Mouse (Mus musculus) neural tube, embryonic 12.5 days (tissue): Measurements from ENCODE around the gene Cradd. TPM values are rescaled to one million over a fixed set of nuclear protein-coding genes. Genes with fewer than 3 reads are reported as not detected.
A peak's percentile ranks its signal among the peaks of the same experiment; 100 is the strongest.

Experiments used
- ATAC-seq: fragments of 200-750 bp; cut with Nextera tagmentation; 2 replicates; pipeline ENCODE4 v1.8.0; 2017; ENCODE audit warnings: low read depth, mild to moderate bottlenecking, moderate TSS enrichment, moderate library complexity; ENCODE audit not compliant: low FRiP score
- H3K27ac ChIP-seq: fragments of 300-500 bp; sonication (generic); 2 replicates; pipeline ENCODE4 v1.5.1; 2016
- H3K27me3 ChIP-seq: fragments of 300-500 bp; sonication (generic); replicated peaks from 2 replicates; pipeline ENCODE4 v1.6.1; 2016; ENCODE audit warnings: mild to moderate bottlenecking
- H3K36me3 ChIP-seq: fragments of 300-500 bp; sonication (generic); 2 replicates; pipeline ENCODE4 v1.6.1; 2016; ENCODE audit warnings: mild to moderate bottlenecking
- H3K4me1 ChIP-seq: fragments of 300-500 bp; sonication (generic); 2 replicates; pipeline ENCODE4 v1.6.1; 2016
- H3K4me2 ChIP-seq: fragments of 300-500 bp; sonication (generic); replicated peaks from 2 replicates; pipeline ENCODE4 v1.6.1; 2016; ENCODE audit warnings: mild to moderate bottlenecking
- H3K4me3 ChIP-seq: fragments of 300-500 bp; sonication (generic); 2 replicates; pipeline ENCODE4 v1.5.1; 2016
- H3K9ac ChIP-seq: fragments of 300-500 bp; sonication (generic); 2 replicates; pipeline ENCODE4 v1.6.1; 2016; ENCODE audit warnings: mild to moderate bottlenecking
- H3K9me3 ChIP-seq: fragments of 300-500 bp; sonication (generic); 2 replicates; pipeline ENCODE4 v1.6.1; 2016; ENCODE audit warnings: mild to moderate bottlenecking
- WGBS: fragments of 180-500 bp; shearing (Covaris S2); methylation state at CpG from one replicate; pipeline ENCODE4 v1.1.7; 2016; 5-methylcytosine and 5-hydroxymethylcytosine counted together
- polyA plus RNA-seq: library from polyadenylated mRNA; unstranded; fragments of >200 nt; fragmentation: Nextera tagmentation; extraction: Ambion mirVana; gene quantifications from 2 replicates; pipeline ENCODE4 v1.2.1, GENCODE M21; 2016

Gene Cradd
- polyA plus RNA-seq, 1 experiment from 2014 or later = 14.4 TPM

DNA sequence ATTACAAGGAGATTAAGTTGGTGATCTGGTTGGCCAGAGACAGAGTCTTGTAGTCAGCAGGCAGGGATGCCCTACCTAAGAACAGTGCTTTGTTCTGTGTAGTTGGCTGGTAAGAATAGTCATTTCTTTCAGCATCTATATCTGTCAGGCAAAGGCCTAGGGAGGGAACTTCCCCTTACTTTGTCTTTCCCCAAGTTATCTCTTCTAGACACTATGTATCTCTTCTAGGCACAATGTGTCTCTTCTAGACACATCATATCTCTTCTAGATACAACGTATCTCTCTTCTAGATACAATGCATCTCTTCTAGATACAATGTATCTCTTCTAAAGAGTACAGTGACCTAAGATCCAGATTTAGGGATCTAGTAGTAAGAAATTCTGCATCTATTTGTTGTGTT lies 169.3 kb downstream of the Cradd start:
- H3K4me2 ChIP-seq = no peak overlapping the region
- no peak for ATAC-seq
- H3K4me1 ChIP-seq = no peaks in the 10 kb centered on the region
- H3K36me3 ChIP-seq = no peaks in the 10 kb centered on the region
- no peak overlapping the region for H3K9ac ChIP-seq
- 84% methylated on average over 1 of the region's 1 CpGs for WGBS
- H3K27ac ChIP-seq = no peak overlapping the region
- no peaks in the 10 kb centered on the region for H3K27me3 ChIP-seq
- no peaks in the 10 kb centered on the region for H3K9me3 ChIP-seq
- H3K4me3 ChIP-seq = no peak overlapping the region

DNA sequence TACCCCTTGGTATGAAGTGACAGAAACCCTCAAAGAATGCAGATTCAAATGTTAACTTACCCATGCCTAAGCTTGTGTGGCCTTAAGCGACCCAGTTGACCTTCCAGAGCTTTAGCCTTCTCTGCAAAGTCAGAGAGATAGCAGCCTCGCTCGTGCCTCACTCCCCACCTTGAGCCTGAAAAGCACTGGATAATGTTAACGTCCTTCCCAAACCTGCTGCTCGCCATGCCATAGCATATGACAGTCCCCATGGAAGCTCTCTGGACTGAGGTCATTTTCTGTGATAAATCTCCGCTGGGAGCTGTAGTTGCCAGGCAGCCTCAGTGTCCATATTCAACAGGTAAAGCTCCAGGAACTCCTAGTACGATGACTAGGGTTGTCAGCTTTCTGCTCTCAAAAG lies 170.7 kb downstream of the Cradd start:
- no peak for ATAC-seq
- H3K4me1 ChIP-seq = no peaks in the 10 kb centered on the region
- no peak overlapping the region for H3K27ac ChIP-seq
- no peaks in the 10 kb centered on the region for H3K36me3 ChIP-seq
- no peak overlapping the region for H3K4me3 ChIP-seq
- no peak overlapping the region for H3K9ac ChIP-seq
- H3K27me3 ChIP-seq = no peaks in the 10 kb centered on the region
- WGBS = 80% methylated on average over 7 of the region's 7 CpGs
- H3K9me3 ChIP-seq = no peaks in the 10 kb centered on the region
- H3K4me2 ChIP-seq = no peak overlapping the region

DNA sequence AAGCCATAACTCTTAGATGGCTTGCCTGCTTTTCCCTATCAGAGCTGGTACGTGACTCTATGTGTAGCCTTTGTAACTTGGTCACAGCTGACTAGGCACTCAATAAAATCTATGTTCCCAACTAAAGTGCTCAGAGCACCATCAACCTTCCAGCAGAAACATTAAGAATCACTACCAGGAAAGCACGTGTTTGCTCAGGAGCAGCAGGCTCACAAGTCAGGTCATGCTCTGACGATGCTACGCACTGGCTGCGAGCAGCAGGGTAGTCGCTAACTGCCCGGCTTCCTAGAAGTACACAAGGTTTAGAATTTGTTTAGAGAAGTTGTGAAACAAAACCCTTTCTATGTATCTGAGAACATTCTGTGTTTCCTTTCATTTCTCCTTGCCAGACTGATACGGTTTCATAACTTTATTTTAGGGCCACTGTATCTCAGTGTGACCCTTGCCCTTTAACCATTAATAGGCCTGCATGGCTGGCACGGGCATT lies 171.4 kb downstream of the Cradd start:
- H3K4me2 ChIP-seq = no peak overlapping the region
- 82% methylated on average over 9 of the region's 9 CpGs for WGBS
- no peaks in the 10 kb centered on the region for H3K36me3 ChIP-seq
- H3K4me3 ChIP-seq = no peak overlapping the region
- no peaks in the 10 kb centered on the region for H3K9me3 ChIP-seq
- H3K9ac ChIP-seq = no peak overlapping the region
- no peak overlapping the region for H3K27ac ChIP-seq
- no peaks in the 10 kb centered on the region for H3K4me1 ChIP-seq
- ATAC-seq = no peak
- H3K27me3 ChIP-seq = no peaks in the 10 kb centered on the region

DNA sequence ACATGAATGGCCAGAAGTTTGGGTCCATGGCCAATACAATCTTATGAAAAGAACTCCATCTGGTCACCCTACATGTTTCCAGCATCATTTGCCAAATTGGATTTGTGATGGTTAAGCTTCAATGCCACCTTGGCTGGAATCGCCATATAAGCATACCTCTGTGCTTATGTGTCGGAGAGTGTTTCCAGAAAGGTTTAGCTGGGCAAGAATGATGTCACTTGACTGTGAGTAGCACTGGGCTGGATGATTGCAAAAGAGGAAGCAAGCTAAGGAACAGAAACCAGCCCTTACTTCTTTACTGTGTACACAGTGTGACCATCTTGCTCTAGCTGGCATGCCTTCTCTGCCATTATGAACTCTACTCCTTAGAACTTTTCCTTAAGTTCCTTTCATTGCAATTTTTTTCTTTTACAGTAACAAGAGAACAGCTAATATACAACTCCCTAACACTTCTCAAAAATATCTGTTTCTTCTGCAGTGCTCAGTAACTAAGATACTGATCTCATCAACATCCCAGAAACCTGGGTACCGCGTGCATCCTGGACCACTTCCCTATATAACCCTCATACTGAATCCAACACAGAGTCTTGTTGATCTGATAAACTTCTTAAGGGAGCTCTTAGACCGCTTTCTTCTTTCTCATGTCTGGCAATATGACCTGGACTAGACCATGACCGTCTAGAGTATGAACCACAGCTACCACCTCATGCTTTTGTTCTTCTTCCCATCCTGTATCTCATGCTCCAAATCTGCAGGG lies 172.7 kb downstream of the Cradd start:
- H3K4me1 ChIP-seq = peaks cover 11% of the 10 kb centered on the region; the same call in 1 of the 2 replicates
- H3K36me3 ChIP-seq = no peaks in the 10 kb centered on the region
- no peaks in the 10 kb centered on the region for H3K9me3 ChIP-seq
- no peak for ATAC-seq
- WGBS = 94% methylated on average over 6 of the region's 6 CpGs
- H3K4me3 ChIP-seq = no peak overlapping the region
- H3K9ac ChIP-seq = no peak overlapping the region
- no peaks in the 10 kb centered on the region for H3K27me3 ChIP-seq
- no peak overlapping the region for H3K4me2 ChIP-seq
- H3K27ac ChIP-seq = no peak overlapping the region

DNA sequence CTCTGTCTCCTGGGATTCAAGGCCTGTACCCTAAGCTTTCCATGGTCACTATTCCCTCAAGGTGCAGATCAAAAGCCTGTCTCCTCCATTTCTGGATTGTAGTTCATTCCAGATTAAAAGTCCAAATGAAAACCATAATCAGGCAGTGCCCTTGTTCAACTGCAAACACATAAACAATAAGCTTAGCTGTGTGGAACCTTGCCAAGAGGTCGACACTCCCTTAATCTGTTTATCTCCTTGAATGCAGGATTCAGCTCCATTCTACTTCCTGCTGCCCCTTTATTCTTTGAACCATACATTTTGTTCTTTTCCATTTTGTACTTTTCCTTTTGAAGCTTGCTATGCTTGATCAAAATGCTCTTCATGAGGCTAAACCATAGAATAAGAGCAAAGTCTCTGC lies 174.3 kb downstream of the Cradd start:
- 68% methylated on average over 1 of the region's 1 CpGs for WGBS
- Histone ChIP-seq H3K9ac (no peak overlapping the region), H3K27me3 (no peaks in the 10 kb centered on the region), H3K4me2 (no peak overlapping the region), H3K36me3 (no peaks in the 10 kb centered on the region), H3K4me1 (peaks cover 22% of the 10 kb centered on the region), H3K4me3 (no peak overlapping the region), H3K9me3 (no peaks in the 10 kb centered on the region), H3K27ac (no peak overlapping the region)
- ATAC-seq = no peak

DNA sequence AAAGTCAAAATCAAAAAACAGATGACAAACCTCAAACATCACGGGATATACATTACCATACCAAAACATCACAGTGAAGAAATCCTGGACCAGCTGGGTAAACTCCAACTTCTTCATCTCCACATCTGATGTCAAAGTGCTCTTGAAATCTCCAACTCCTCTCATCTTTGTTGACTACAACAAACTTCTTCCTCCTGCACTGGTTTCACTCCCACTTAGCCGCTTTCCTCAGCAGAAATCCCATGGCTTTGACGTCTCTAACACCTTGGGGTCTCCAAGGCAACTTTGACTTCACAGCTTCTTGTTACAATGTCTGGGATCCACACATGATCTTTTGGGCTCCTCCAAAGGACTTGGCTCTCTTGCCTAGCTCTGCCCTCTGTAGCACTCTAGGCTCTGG lies 175.3 kb downstream of the Cradd start:
- Histone ChIP-seq H3K4me3 (no peak overlapping the region), H3K36me3 (no peaks in the 10 kb centered on the region), H3K4me2 (no peak overlapping the region), H3K9me3 (no peaks in the 10 kb centered on the region), H3K9ac (no peak overlapping the region), H3K27me3 (no peaks in the 10 kb centered on the region), H3K27ac (no peak overlapping the region), H3K4me1 (peaks cover 33% of the 10 kb centered on the region)
- WGBS = 91% methylated on average over 3 of the region's 3 CpGs
- no peak for ATAC-seq

DNA sequence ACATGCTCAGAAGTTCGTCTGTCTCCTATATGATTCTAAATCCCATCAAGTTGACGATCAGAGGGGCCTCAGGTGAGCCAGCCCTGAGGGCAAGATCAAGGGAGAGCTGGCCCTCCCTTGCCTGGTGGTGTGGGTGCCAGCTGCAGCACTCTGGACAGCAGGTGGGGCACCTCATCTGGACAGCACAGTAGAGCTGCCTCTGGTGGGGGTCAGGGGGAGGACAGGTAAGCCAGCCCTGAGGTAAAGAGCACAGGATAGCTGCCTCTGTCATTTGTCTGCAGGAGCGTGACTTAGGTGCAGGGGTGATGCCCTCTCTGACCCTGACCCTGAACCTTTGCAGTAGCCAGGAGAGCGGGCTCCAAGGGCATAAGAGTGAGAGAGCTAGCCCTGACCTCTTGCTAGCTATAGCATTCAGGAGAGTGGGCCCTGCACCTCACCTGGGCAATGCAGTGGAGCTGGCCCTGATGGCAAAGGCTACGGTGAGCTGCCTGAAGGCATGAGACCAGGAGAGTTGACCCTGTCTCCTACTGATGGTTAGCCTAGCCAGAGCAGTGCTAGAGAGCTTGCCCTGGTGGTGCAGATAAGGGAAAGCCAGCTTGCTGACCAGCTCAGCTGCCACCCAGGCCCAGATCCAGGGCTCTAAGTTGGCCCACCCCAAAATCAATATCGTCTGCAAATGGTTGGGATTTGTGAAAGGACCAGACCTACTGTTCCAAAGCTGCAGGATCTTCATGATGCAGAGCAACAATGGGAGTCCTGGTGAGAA lies 176.6 kb downstream of the Cradd start:
- no peaks in the 10 kb centered on the region for H3K27me3 ChIP-seq
- H3K9ac ChIP-seq = no peak overlapping the region
- H3K36me3 ChIP-seq = no peaks in the 10 kb centered on the region
- H3K4me2 ChIP-seq = no peak overlapping the region
- no peak for ATAC-seq
- no peak overlapping the region for H3K27ac ChIP-seq
- no peak overlapping the region for H3K4me3 ChIP-seq
- no peaks in the 10 kb centered on the region for H3K9me3 ChIP-seq
- WGBS = 94% methylated on average over 6 of the region's 6 CpGs
- H3K4me1 ChIP-seq = peaks cover 45% of the 10 kb centered on the region

DNA sequence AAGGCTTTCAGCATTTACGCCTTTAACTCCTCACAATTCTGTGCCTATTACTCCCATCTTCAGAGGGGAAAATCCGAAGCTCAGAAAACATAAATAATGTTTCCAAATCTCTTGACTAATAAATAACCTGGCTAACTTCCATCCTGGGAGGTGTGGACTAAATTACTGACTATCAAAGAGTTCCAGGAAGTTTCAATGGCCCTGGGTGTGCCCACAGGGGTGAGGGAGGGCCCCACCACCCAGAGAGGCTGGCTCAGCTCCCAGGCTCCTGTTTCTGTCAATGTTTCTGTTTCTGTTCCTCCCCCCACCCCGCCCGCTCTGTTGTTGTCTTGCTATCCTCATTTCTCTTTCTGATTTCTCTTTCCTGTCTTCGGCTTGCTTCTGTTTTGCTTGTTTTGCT lies 177.4 kb downstream of the Cradd start:
- Histone ChIP-seq H3K9me3 (no peaks in the 10 kb centered on the region), H3K27ac (no peak overlapping the region), H3K4me2 (no peak overlapping the region), H3K27me3 (no peaks in the 10 kb centered on the region), H3K4me1 (peaks cover 45% of the 10 kb centered on the region), H3K4me3 (no peak overlapping the region), H3K9ac (no peak overlapping the region), H3K36me3 (no peaks in the 10 kb centered on the region)
- no peak for ATAC-seq
- WGBS = 68% methylated on average over 5 of the region's 5 CpGs

DNA sequence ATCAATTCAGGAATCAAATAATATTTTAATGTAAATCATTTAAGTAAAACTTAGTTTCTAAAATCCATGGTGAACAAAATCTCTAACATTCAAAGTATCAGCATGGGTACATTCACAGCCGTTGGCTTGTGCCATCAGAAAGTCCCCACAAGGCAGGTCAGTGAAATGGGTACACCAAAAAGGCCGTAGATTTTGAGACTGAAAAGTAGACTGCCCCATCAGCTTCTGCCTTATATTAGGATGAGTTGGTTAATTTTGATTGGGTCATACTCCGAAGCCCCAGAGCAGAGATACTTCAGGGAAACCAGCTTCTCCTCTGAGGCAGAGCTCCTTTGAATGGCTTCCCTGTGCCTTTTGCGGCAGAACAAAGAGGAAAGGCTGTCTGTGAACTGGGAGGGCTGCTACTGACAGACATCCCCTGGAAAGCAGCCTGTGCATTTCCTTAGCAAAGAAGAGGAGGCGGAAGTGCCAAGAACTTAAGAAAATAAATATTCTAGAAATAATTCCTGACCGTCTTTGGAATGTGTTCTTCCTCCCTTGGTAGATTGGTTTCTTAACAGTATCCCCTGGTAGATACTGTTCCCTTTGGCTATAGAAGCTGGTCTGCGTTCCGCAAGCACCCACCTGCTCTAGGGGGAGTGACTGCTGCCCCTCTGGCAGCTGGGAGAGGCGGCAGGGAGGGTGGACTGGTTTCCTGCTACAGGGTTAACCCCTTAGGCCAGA lies 178.6 kb downstream of the Cradd start:
- 0 out of 2 replicates have a peak overlapping the region, but pooled peaks have one; percentile 7 for H3K27ac ChIP-seq
- no peaks in the 10 kb centered on the region for H3K27me3 ChIP-seq
- no peak overlapping the region for H3K4me3 ChIP-seq
- H3K36me3 ChIP-seq = no peaks in the 10 kb centered on the region
- ATAC-seq = no peak
- peak overlapping the region; percentile 27 for H3K4me2 ChIP-seq
- no peaks in the 10 kb centered on the region for H3K9me3 ChIP-seq
- H3K9ac ChIP-seq = no peak overlapping the region
- peaks cover 45% of the 10 kb centered on the region for H3K4me1 ChIP-seq
- 27% methylated on average over 9 of the region's 9 CpGs for WGBS

DNA sequence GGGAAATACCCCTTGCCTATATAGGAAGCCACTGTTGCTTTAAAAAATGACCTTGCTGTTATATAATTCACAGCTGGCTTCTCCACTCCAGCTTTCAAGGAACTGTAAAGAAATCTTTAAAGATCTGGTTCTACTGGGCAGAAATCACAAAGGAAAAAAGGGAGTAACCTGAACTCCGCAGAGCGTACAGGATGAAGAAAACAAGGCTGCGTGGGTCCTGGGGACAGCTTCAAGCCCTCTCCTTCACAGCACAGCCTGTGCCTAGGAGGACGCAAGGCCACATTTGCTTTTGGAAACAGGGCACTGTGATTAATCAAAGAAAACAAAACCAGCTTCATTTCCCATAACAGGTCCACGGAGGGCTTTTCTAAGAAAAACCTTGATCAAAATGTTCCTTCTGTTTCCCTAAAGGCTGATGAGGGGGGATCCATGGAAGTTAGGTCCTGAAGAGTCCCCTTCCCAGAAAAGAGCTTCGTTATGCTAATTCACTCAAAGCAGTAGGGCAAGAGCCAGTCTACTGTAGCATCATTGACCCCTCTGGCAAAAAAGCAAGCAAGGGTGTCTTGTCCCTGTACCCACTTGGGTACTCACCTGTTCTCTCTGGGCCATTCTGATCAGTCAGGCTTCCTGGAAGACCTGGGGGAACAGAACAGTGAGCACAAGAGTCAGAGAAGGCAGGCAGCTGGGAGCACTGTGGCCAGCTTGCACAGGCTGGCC lies 179.4 kb downstream of the Cradd start:
- 0 out of 2 replicates have a peak, but pooled peaks have one; percentile 23 for ATAC-seq
- H3K9ac ChIP-seq = no peak overlapping the region

DNA sequence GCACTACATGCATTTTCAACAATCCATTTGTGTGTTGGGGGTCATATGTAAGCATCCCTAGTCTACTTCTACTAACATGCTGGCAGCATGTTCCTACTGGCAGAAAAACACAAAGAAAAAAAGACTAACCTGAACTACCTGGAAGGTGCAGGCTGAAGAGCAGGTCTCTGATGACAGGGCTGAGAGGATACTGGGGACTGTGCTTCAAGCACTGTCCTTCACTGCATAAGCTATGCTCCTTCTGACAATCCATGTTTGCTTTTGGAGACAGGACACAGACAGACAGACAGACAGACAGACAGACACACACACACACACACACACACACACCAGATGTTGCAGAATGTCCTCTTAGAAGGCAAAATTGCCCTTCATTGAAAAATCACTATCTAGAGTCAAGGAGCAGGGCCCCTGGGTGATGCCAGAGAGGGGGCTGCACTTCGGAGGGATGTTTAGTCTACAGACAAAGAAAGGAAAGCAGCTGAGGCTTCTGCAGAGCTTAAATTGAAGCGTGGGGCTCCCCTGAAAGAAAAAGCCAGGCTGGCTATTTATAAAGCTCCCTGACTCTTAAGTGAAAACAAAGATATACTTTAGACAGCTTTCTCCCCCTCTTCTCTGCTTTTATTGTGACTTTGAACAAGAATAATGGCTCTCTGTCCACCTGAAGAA lies 180.4 kb downstream of the Cradd start:
- Histone ChIP-seq H3K9ac (0 out of 2 replicates have a peak overlapping the region, but pooled peaks have one; percentile 8), H3K36me3 (no peaks in the 10 kb centered on the region), H3K9me3 (no peaks in the 10 kb centered on the region), H3K4me3 (no peak overlapping the region), H3K4me2 (peak overlapping the region; percentile 37), H3K27me3 (no peaks in the 10 kb centered on the region), H3K27ac (peak overlapping the region; percentile 74), H3K4me1 (peaks cover 47% of the 10 kb centered on the region)
- WGBS = 2% methylated on average over 2 of the region's 2 CpGs
- 0 out of 2 replicates have a peak, but pooled peaks have one; percentile 34 for ATAC-seq

More for the DNA sequence above, 179.4 kb downstream of the Cradd start:
- Histone ChIP-seq H3K27ac (no peak overlapping the region), H3K9me3 (no peaks in the 10 kb centered on the region), H3K36me3 (no peaks in the 10 kb centered on the region), H3K27me3 (no peaks in the 10 kb centered on the region), H3K4me1 (peaks cover 46% of the 10 kb centered on the region), H3K4me3 (no peak overlapping the region), H3K4me2 (peak overlapping the region; percentile 37)
- 60% methylated on average over 6 of the region's 6 CpGs for WGBS
